Mouse (Mus musculus) ovary, postnatal 14 days (tissue): ENCODE results near the gene Hist1h2br.
"Not testable (repeated sequence)": the region's sequence is repeated elsewhere in the genome, so short reads cannot be mapped to it uniquely, and the experiment has no call there.

Source experiments
- DNase-seq: peaks from one replicate; pipeline ENCODE4 v3.0.0; 2022; ENCODE audit warnings: low spot score

The Hist1h2br gene

DNA sequence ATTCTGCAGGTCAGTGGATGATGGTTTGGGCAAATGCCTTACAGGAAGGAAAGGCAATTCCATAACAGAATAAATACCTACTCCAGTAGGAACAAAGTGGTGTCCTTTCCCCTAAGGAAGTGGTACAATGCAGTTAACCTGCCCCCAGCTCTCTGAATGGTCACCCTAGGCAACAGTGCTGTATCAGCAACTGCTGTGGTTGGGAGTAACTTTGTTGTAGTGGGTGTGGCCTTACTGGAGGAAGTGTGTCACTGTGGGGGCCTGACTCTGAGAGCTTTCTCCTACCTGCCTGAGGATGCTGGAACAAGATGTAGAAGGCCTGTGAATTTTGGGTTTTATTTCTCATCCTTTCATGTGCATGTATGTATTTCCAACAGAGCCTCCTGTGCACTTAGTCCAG lies 12.8 kb downstream of the Hist1h2br start:
- DNase-seq: not testable (repeated sequence)

DNA sequence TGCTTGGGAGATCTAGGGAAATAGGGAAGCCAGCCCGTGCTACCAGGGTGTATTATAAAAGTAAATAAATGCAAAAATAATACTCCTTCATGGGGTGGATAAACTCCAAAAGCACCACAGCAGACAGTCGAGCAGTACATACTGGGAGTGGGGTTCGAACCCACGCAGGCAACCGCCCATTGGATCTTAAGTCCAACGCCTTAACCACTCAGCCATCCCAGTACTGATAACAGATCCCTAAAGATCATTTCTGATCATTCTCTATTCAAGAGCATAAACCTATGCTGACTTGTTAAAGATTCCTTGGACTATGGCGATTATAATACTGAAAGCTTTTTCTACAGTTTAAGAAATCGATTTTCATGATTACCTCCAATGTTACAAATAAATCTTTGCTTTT lies 14.3 kb downstream of the Hist1h2br start:
- DNase-seq: no peak

DNA sequence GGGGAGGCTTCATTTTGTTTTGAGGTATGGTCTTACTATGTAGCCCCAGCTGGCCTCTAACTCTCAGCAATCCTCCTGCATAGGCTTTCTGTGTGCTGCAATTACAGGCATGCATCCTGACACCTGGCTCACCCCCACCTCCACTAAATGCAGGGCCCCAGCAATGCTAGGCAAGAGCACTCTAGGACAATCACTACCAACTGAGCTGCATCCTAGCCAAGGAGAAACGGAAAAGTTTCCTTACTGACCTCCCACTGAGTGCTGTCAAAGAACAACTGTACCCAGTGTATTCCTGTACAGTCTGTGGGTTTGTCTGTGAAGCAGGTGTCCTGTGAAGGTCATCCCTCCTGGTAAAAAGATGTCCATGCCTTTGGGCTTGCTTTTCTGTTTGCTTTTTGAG lies 17.2 kb downstream of the Hist1h2br start:
- not testable (repeated sequence) for DNase-seq

GRCm38 (mm10) chr13:21852215-21852945 lies 18.8 kb downstream of the Hist1h2br start:
- DNase-seq: no peak

DNA sequence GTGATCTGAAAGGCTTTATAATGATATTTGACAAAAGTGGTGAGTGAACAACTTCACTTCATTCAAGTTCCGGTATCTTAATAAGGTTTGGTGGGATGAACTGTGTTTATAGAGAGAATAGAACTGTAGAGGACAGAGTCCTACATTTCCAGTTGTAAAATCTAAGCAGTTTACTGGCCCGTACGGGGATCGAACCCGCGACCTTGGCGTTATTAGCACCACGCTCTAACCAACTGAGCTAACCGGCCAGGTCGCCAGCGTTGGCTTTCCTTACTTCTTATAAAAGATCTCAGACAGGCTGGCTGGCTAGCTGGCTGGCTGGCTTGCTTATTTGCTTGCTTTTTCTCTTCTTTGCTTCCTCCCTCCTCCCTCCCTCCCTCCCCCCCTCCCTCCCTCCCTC lies 21.6 kb downstream of the Hist1h2br start:
- DNase-seq: peak; percentile 25

DNA sequence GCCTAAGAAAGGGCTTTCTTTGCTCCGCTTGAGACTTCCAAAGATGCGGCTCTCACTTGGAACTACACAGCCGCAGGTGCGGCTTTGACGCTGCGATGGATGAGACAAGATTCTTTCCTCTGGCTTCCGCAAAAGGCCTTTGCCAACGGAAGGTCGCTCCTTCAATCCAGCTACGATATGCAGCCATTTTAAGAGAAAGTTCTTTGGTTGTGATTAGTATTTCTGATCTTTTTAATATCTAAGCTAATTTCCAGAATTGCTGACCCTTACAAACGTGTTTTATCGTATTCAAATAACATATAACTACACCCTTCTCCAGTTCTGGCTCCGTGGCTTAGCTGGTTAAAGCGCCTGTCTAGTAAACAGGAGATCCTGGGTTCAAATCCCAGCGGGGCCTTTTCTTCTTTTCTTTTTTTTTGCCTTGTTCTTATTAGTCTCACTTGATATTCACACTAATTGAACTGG lies 22.2 kb downstream of the Hist1h2br start:
- DNase-seq: no peak

DNA sequence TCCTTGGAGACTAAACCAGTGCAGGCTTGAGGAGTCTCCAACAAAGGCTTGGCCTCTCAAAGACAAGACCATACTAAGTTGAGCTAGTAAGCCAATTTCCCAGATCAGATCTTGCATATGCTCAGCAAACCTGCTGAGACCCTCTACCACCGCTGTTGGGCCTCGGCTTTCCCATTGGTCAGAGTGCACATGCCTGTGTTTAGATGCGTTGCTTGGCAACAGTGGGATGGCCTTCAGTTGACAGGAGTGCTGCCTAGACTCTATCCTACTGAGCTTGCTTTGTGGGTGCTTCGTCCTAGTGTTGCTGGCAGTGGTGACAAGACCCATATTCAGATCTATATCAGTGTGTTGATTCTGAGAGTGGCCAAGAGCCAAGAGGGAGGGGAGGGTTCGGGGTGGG lies 28.1 kb downstream of the Hist1h2br start:
- no peak for DNase-seq

- DNase-seq: not testable (repeated sequence)
These were observed 32.0 kb downstream of the Hist1h2br start for GRCm38 (mm10) chr13:21865503-21865902.

DNA sequence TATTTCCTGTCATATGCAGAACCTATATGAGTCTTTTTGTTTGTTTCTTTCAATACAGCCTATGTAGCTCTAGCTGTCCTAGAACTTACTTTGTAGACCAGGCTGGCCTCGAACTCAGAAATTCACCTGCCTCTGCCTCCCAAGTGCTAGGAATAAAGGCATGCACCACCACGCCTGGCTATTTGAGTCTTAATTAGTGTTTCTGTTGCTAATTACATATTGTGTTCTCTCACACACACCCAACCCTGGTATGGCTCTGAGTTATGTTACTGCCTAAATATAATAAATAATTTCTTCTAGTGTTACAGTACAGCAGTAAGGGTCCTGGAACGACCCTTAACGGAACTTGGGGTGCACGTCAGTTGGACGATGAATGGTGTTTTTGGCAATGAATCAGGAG lies 47.2 kb downstream of the Hist1h2br start:
- no peak for DNase-seq

- DNase-seq: no peak
These were observed 48.5 kb downstream of the Hist1h2br start for GRCm38 (mm10) chr13:21881878-21882669.

DNA sequence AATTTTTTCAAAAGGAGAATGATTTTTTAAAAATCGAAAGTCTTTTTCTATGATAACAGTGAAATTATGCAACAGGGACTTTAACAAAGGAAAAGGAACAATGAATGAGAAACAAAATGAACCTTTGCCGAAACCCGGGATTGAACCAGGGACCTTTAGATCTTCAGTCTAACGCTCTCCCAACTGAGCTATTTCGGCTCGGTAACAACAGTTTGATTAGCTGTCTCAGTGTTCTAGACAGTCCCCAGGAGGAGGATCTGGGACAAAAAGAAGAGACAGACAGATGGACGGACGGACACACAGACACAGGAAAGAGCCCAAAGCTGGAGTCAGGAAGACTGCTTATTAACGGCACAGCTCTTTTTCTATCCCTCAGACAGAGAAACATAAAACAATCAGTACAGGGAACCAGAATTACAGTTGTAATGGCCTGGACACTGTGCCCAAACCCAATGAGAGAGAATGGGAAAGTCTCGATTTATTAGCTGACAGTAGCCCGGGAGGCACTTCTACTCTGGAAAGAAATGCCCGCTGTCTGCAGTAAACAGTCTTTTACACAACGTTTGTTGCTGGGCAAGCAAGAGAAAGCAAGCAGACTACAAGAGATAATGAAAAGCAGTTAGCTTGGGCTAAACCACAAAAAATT lies 49.3 kb downstream of the Hist1h2br start:
- DNase-seq: peak; percentile 18

- DNase-seq: no peak
These were observed 49.9 kb downstream of the Hist1h2br start for GRCm38 (mm10) chr13:21883407-21883806.

GRCm38 (mm10) chr13:21884586-21884985 lies 51.0 kb downstream of the Hist1h2br start:
- no peak for DNase-seq
